Mouse (Mus musculus) liver, embryonic 14.5 days (tissue): ENCODE results near the gene Ptprt.

Experiments used
- CTCF ChIP-seq: IDR thresholded peaks from 2 replicates; pipeline ENCODE4 v1.5.1; 2016; ENCODE audit warnings: antibody characterized with exemption, low read depth, control low read depth
- EP300 ChIP-seq: IDR thresholded peaks from 2 replicates; pipeline ENCODE4 v1.6.1; 2016; ENCODE audit warnings: antibody characterized with exemption, low read depth

DNA sequence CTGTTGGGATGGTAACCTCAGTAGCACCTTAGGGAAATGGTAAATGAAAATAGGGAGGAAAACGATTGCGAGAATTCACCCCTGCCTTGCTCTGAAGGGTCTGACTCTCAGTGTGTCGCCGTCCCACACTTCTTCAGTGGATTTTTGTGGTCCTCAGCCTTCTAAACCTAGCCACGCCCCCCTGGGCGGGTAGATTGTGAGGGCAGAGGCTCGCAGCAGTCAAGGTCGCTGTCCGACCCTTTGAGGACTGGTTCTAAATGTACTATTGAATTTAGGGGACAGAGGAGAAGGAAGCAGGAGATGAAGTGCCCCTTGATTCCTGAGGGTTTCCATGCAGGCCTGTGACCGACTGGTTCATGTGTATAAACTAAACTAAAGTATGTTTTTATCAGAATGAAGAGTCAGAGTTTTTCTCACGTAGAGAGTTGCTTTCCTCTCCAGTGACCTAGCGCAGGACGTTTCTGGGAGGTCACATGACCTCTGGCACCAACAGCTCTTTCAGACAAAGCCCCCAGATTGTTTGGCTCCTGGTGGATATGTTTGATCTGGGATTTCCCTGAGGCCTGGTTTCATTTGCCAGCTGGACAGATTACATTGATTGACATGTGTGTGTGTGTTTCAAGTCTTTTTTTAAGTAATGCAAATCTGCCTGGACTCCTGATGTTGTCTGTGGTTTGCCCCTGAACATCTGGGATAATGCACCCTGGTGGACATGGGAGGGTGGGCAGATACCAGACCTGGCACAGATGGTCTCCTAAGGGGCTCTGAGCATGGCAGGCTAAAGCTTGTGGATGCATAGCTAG is 1161.6 kb downstream of the Ptprt start:
- TF ChIP-seq EP300 (no peak), CTCF (no peak)
